Mouse (Mus musculus) urinary bladder, postnatal 25 days (tissue): ENCODE data around the gene Edc4.
"Not testable (repeated sequence)": the region's sequence is repeated elsewhere in the genome, so short reads cannot be mapped to it uniquely, and the experiment has no call there.

Experiments used
- DNase-seq: peaks from one replicate; pipeline ENCODE4 v3.0.0; 2022; ENCODE audit warnings: low spot score

The Edc4 gene

GRCm38 (mm10) chr8:105880754-105881520 is at the start of gene Edc4:
Edc4 (plus strand) TSS chr8:105880881.
- DNase-seq = peak; percentile 82

- not testable (repeated sequence) for DNase-seq
Observed at GRCm38 (mm10) chr8:105833740-105834139, 46.9 kb upstream of the Edc4 start.

GRCm38 (mm10) chr8:105835318-105835717 is 45.4 kb upstream of the Edc4 start:
- peak; percentile 70 for DNase-seq

DNA sequence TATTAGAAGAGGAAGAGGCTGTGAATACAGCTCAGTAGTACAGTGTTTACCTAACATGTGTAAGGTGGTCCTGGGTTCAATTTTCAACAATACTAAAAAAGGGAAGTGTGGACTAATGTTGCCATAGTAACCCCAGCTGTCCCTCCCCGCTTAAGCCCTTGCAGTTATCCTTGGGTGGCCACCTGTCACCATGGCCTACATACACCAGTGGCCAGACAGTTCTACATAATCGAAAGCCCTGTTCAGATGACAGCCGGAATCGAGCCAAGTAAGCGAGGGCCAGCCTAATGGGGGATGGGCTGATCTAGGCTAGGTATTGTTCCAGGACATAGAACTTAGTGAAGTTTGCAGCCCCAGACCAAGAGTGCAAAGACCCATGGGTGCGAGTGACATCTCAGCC is 43.7 kb upstream of the Edc4 start:
- DNase-seq = no peak

DNA sequence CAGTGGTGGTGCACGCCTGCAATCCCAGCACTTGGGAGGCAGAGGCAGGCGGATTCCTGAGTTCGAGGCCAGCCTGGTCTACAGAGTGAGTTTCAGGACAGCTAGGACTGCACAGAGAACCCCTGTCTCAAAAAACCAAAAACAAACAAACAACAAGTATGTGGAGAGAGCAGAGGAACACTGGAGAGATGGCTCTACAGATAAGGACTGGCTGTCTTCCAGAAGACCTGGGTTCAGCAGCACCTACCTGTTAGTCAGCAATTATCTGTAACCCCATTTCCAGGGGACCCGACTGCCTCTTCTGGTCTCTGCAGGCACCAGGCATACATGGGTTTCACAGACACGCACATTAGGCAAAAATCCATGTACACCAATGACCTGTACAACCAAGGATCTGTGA is 41.5 kb upstream of the Edc4 start:
- no peak for DNase-seq

DNA sequence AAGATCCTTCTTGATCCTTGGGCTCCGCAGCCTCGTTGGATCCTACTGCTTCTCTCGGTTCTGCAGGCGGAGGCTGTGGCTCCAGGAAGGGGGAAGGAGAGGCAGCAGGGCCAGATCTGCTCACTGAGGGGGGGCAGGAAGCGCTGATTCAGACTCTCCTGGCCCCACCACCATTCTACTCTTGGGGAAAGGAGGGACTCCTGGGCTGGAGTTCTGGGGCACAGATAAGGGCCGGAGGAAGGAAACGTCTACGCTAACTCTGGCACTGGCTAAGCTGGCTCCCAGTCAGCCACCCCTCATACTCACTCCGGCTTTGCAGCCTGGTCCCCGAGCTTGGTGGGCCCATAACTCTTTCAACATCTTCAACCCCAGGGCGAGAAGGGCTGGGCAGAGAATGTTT is 34.0 kb upstream of the Edc4 start:
- DNase-seq = no peak

DNA sequence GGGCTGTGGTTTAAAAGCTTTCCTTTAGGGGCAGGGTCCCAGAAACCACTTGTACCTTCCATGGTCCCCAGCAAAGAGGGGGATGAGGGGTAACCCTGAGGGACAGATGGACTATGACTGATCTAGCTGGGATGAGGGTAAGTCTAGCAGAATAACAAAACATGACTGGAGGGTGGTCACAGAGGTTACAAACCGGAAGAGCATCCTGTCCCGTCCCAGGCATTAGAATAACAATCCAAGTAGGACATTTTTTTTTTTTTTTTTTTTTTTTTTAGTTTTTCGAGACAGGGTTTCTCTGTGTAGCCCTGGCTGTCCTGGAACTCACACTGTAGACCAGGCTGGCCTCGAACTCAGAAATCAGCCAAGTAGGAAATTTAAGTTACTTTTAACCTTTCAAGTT is 30.7 kb upstream of the Edc4 start:
- no peak for DNase-seq

- no peak for DNase-seq
Observed at GRCm38 (mm10) chr8:105850611-105851010, 30.1 kb upstream of the Edc4 start.

GRCm38 (mm10) chr8:105851651-105852143 is 29.0 kb upstream of the Edc4 start:
- peak; percentile 86 for DNase-seq

- no peak for DNase-seq
Observed at GRCm38 (mm10) chr8:105852146-105852729, 28.4 kb upstream of the Edc4 start.

- no peak for DNase-seq
Observed at GRCm38 (mm10) chr8:105853178-105853577, 27.5 kb upstream of the Edc4 start, which contains the start of gene Cenpt. Cenpt (minus strand) TSS chr8:105853278.

- no peak for DNase-seq
Observed at GRCm38 (mm10) chr8:105854303-105854702, 26.4 kb upstream of the Edc4 start.

- DNase-seq = peak; percentile 88
Observed at GRCm38 (mm10) chr8:105854715-105855216, 25.9 kb upstream of the Edc4 start, which contains the start of gene Thap11. Thap11 (plus strand) TSS chr8:105855132.

DNA sequence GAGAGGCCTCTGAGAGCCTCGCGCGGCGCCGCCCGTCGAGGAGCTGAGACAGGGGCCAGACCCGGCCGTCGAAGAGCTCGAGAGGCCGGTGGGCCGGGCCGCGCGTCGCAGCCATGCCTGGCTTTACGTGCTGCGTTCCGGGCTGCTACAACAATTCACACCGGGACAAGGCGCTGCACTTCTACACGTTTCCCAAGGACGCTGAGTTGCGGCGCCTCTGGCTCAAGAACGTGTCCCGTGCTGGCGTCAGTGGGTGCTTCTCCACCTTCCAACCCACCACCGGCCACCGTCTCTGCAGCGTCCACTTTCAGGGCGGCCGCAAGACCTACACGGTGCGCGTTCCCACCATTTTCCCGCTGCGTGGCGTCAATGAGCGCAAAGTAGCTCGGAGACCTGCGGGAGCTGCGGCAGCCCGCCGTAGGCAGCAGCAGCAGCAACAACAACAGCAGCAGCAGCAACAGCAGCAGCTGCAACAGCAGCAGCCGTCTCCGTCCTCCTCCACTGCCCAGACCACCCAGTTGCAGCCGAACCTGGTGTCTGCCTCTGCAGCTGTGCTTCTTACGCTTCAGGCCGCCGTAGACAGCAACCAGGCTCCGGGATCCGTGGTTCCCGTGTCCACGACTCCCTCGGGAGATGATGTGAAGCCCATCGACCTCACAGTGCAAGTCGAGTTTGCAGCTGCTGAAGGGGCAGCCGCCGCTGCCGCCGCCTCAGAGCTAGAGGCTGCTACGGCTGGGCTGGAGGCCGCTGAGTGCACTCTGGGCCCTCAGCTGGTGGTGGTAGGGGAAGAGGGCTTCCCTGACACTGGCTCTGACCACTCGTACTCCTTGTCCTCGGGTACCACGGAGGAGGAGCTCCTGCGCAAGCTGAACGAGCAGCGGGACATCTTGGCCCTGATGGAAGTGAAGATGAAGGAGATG is 25.2 kb upstream of the Edc4 start:
- DNase-seq = no peak

- DNase-seq = no peak
Observed at GRCm38 (mm10) chr8:105856168-105856835, 24.4 kb upstream of the Edc4 start.

GRCm38 (mm10) chr8:105858495-105858894 is 22.2 kb upstream of the Edc4 start:
- no peak for DNase-seq

DNA sequence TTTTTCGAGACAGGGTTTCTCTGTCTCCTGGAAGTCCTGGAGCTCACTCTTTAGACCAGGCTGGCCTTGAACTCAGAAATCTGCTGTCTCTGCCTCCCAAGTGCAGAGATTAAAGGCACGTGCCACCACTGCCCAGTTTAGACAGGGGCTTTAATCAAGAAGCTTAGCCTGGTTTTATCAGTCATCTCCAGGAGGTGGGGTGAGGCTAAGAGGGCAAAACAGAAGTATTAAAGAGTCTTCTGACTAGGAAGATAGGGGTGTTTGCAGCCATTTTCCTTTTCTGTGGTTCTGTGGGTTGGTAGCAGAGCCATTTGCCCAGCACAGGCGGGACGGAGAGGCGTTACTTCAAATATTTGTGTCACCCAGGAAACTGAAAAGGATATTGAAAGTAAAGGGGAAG is 21.4 kb upstream of the Edc4 start:
- no peak for DNase-seq

DNA sequence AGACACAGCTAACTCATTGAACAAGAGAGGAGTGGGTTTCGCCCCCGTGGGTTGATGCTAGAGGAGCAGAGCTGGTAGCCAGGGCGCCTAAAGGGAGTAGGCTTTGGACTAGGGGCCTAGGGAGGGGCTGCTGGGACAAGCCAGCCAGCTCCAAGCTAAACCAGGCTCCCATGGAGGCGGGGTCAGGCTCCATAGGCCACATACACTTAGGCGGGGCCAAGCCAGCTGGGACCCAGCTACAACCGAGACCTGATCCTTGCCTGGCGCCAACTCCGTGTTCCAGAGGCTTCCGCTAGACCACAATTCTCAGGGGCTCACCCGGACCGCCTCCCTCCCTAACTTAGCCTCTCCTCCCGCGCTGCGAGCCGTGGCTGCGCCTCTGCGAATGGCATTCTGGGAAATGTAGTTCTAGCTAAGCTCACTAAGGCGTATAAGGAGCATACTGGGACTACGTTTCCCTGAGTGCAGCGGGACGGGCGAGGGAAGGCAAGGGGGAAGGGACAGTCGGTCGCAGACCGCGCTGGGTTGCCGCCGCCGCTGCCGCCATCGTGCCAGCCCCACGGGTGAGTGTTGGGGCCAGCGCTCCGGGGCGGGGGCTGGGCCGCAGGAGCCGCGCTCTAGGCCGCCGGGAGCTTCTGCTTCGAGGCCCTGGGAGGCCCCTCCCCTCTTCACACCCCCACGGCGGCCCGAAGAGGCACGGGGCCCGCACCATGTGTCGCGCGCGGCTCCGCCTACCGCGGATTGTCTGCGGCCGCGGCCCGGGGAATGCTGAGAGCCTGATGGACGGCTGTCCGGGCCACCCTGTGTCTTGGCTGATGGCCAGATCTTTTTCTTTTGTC is 20.3 kb upstream of the Edc4 start, which contains the start of gene Nutf2:
Gene Nutf2, plus strand, starts transcription at position 438 of the 839 bp plus-strand sequence.
- DNase-seq = peak; percentile 77

DNA sequence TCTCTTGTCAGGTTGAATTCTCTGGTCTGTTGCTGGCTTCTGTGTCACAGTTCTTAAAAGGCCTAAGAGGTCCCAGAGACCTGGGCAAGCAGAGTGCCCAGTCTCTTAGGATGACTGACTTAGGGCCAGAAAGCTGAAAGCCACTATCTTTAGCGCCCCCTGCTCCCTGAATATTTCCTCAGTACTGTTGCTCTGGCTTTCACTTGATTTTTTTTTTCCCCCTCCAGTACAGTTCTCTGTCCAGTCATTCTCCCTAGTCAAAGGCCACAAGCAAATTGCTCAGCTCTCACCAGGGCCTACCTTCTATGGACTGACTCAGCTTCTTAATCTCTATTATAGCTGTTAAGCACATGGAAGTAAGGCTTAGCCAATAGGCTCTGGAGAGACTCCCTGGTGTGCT is 18.7 kb upstream of the Edc4 start:
- DNase-seq = no peak

DNA sequence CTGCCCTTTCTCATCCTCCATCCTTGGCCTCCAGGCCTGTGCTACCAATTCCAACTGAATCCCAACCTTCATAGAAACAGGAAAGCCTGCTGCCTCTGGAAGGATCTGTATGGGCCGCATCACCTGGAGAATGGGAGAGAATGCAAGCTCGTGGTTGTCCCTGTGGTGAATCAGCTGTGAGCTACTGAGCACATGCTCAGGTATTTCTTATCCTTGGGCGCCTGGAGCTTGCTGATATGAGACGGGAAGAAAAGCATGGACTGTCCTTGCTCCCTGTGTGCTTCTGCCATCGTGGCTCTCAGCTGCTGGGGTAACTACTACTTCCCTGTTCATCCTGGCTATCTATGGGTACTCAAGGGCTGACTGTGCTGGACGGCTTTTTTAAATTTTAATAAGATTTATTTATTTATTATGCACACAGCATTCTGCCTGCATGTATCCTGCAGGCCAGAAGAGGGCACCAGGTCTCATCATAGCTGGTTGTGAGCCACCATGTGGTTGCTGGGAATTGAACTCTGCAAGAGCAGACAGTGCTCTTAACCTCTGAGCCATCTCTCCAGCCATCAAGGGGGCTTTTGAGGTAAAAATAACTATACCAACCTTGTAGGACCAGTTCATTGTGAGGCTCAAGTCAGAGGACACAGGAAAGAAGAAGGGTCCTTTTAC is 14.2 kb upstream of the Edc4 start:
- no peak for DNase-seq
